Mouse (Mus musculus): ENCODE results near the gene Ovol1.

The Ovol1 gene

GRCm38 (mm10) chr19:5568470-5569140, 8.2 kb upstream of the Ovol1 start:
- peak; percentile 91 for DNase-seq

- DNase-seq = peak; percentile 92
Measured at GRCm38 (mm10) chr19:5567534-5568469, 7.4 kb upstream of the Ovol1 start, which contains the start of gene Ap5b1. TSS of gene Ap5b1 (plus strand) at chr19:5568025.

DNA sequence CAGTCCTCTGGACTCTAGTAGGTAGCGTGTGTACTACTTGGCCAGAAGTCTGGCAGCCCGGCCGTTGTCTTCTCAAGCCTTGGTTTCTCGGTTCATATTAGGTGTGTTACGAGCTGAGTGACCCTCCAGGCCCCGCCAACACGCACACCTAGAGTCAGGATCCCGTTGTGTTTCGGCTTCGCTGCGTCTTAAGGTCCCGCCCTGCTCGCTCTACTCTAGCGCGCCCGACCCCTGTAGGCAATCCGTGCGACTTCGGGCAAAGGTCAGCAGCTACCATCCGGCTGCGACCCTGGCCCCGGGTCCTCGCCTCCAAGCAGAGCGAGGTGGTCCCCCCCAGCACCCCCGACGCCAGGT, 6.7 kb upstream of the Ovol1 start:
- DNase-seq = no peak

- DNase-seq = peak; percentile 68
Measured at GRCm38 (mm10) chr19:5566316-5566715, 5.9 kb upstream of the Ovol1 start.

GRCm38 (mm10) chr19:5562776-5563175, 2.3 kb upstream of the Ovol1 start:
- no peak for DNase-seq

- DNase-seq = peak; percentile 40
Measured at GRCm38 (mm10) chr19:5561886-5562285, 1.4 kb upstream of the Ovol1 start.

- DNase-seq = peak; percentile 66
Measured at GRCm38 (mm10) chr19:5561252-5561790, 875 bp upstream of the Ovol1 start.

DNA sequence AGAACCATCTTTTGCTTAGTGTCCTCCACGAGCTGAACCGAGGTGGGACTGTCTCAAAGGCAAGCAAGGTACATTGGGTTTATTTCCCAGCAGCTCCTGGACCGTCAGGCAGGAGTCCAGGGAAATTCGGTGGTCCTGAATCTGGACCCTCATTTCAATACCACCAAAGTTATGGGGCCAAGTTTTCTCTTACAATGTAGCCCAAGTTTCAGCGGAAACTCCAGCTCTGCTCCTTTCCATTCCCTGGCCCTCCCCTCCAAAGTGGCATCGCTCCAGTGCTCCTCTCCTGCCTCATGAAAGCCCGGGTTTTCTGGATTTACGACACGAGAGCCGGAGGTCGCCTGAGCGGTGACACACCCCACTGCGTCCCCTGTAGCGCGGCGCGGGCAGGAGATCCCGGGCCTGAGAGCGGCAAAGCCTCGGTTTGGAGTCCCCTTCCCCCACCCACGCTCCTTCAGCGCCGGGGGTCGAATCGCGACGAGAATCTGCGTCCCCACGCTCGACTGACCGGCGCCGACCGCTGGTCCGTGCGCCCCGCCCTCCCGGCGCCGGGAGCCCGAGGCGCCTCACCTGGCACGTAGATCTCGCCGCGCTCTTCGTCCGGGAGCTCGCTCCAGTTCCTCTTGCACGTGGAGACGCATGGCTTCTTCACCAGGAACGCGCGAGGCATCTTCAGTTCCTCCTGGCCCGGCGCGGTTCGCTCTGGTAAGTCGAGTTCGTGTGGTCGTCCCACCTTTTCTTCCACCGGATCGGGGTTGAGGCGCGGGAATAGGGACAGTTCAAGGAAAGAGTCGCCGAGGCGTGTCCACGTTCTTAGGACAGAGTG, 602 bp downstream of the Ovol1 start:
- peak; percentile 57 for DNase-seq

DNA sequence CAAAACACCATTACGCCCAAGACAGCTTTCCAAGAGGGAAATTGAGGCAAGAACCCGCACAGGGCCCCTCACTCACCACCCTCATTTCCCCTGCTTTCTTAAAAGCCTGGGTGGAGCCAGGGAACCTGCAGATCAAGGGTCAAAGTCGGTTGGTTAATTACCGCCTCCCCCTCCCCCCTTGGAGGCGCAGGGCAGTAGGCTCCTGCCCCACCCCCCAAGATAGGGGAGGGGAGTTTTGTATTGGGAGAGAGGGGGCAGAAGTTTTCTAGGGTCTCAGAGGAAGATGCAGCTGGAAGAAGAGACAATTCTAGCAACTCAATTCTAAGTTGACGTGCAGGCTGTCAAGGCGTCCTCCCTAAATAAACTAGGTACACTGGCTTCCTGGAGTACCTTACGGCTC, 1.2 kb downstream of the Ovol1 start:
- DNase-seq = peak; percentile 74

GRCm38 (mm10) chr19:5558770-5559169, 1.7 kb downstream of the Ovol1 start:
- DNase-seq = peak; percentile 32

DNA sequence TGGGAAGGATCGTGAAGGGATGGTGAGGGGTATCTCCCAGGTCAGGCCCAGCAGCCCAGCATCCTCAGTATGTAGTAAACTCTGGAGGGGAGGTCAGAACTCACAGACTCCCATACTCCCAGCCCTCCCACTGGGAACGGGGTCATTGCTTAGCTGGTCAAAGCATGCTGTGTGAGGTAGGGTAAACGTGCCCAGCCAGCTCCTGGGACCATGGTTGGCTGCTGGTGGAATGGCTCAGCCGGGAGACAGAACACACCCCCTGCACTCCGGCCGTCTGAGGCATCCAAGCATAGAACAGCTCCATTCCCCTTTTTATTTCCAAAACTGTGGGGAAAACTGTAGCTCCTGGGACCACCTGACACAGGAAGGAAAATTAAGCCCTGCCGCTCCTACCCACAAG, 2.3 kb downstream of the Ovol1 start:
- DNase-seq = peak; percentile 67

DNA sequence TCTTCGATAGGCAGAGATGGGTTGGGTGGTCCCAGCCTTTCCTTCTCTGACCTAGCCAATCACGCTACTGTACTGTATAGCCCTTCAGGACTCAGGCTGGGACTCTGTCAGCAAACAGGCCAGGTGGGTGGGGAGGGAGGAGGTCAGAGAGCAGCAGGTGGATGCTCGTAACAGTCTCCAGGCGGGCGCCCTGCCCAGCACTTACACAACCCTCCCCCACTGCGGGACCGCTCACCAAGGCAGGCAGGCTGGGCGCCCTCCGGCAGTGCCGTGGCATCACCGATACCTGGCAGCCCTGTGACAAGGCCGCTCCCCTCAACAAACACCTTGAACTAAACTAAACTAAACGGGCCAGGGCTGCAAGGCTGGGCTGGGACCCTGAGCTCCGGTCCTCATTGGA, 6.2 kb downstream of the Ovol1 start:
- peak; percentile 65 for DNase-seq

DNA sequence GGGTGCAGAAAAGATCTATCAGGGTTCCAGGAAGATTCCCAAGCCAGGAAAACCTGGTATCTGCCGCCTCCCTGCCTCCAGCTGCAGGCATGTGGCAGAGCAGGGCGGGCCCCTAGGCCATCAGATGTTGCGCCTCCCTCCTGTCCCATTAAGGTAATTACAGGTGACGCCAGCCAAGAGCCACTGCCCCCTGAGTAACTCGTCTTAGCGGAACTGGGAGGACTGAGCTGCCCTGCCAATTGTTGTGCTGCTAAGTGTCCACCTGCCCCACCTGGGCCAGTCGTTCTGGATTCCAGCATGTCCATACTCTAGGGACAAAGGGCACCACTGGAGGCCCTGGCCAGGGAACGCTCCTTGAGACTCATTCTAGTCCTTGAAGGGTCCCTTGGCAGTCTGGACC, 6.6 kb downstream of the Ovol1 start:
- no peak for DNase-seq

DNA sequence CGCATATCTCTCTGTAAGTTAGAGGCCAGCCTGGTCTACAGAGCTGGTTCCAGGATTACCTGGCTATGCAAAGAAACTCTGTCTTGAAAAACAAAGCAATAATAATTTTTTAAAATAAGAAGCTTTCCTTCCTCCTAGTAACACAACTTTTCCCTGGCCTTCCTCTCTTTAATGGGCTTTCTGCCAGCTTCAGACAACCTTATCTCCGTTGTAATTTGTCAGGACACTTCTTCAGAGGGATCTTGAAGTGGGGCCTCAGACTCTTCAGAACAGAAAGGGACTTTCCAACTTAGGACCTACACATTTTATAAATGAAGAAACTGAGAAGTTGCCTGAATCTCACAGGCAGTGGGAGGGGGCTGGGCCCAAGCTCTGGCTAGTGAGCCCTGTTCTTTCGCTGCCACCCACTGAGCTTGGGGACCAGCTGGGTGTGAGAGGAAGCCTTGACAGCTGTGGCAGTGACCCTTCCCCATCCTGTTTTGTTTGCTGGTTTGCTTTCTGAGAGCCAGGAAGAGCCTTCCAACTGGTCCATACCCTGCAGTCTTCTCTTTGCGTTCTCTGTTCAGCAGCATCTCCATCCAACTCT, 12.9 kb downstream of the Ovol1 start:
- DNase-seq = no peak

DNA sequence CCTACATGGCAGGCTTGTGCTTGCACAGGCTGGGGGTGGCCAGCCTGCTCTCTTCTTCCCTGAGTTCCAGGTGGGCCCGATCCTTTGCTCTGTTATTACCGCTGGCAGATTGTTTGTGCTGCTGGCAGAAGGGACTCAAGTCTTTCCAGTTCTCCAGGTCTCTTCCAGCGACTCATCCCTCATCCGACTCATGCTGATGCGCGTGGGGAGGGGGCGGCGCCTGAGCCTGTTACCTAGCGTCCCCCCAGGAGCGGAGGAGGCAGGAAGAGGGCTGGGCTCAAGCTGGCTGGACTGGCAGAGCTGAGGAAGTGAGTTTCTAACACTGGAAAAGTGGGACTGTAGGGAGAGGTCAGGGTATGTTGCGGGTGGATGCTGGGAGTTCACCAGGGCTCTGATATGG, 16.4 kb downstream of the Ovol1 start:
- no peak for DNase-seq

DNA sequence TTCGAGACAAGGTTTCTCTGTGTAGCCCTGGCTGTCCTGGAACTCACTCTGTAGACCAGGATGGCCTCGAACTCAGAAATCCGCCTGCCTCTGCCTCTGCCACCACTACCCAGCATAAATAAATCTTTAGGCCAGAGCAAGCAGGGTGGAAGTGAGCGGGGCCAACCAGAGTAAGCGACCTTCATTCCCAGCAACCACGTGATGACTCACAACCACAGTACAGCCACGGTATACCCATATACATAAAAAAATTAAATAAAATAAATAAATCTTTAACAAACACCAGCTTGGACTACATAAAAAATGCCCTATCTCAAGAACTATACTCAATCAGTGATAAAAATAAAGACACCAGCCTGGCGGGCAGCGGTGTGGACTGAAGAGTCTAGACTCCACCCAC, 17.1 kb downstream of the Ovol1 start:
- DNase-seq = no peak

DNA sequence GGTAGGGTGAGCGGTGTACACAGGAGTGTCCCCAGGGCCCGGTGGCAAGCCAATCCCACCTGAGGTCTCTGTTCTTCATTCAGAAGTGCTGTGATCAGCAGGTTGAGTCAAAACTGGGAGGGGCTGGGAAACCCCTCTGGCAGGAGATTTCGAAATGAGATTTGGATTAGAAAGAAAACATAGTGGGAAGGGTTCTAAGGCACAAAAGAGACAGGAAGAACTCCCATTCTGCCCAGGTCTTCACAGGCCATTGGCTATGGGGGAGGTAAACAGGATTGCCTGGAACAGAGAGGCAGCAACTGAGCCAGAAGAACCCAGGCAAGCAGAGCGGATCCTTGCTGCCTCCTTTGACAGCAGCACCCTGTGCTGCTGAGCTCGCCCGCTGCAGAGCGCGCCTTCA, 21.7 kb downstream of the Ovol1 start:
- DNase-seq = no peak

DNA sequence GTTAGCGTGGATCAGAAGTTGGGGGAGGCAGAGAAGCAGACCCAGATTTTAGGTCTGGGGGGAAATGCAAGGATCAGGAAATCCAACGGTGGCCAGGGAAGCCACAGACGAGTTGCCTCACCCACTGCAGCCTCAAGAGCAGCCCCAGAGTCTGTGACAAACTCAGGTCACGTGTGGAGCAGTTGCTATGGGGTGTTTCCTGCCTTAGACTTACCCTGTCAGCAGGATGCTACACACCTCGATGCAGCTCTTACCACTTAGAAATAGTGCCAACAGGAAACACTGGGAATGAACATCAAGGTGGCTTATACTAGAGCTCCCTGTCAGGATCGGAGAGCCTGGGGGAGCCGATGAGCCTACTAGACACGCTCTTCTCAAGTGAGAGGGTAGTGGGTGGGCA, 27.9 kb downstream of the Ovol1 start:
- no peak for DNase-seq

- no peak for DNase-seq
Measured at GRCm38 (mm10) chr19:5530138-5530524, 30.3 kb downstream of the Ovol1 start.

DNA sequence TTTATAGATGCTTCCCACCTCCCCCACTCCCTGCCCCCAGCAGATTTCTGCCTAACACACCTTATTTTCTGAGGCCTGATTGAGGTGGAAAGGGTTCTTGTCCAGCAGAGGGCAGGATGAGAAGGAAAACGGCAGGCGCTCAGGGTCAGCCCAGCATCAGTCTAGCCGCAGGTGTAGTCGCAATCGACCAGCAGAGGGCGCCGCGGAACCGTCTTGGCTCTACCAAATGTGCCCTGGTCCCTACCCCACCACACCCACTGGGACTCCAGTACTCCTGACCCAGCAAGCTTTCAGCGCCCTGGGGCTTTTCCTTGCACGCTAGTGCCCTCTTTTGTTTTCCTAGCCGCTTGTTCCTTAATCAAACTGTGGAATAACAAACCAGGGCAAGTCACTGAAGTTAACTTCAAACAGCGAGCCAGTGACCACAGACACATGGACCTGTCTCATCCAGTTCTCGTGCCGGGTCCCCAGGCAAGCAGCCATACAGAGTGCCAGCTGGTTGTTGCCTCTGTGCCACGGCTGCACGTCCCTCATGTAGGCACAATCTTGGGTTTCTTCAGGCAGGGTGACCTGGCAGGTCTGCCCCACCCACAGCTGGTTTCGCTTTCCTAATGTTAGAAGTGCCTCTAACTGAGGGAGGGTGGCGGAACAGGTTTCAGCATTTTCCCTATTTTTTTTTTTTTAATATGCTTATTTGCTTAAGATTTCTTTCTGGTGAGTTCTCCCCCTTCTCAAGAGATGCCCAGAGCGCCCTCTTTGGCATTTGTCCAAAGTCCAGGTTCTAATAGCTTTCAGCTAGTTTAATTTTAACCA, 30.9 kb downstream of the Ovol1 start:
- DNase-seq = peak; percentile 99

DNA sequence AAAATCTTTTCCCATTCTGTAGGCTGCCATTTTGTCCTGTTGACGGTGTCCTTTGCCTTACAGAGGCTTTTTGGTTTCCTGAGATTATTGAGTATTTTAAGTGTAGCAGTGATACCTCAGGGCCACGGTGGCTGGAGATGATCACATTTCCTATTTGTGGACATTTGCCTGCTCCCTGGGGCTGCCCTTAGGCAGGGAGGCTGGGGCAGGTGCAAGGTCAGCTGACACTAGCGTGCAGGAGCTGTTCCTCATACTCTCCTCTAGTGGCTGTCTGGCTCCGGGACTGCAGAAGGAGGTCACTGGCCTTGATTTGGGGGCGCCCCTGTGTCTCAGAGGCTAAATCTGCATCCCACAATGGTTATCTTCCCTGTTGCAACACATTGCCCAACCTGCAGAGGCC, 35.2 kb downstream of the Ovol1 start:
- no peak for DNase-seq

DNA sequence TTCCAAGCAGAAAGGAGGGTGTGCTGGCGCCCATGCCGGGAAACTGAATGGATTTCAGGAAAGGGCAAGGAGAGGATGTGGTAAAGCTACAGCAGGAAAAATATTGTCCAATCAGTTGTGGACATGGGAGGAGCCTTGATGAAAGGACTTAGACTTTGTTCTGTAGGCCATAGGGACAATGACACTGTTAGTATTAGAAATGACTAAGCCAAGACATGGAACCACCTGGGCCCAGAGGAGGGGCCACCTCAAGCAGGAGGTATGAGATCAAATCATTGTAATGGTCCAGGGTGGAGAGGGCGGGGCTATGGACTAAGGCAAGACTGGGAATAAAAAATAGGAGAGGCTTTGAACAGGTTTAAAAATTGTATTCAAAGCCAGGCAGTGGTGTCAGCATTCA, 41.7 kb downstream of the Ovol1 start:
- no peak for DNase-seq

Data from kidney, postnatal 10 days (tissue).